Mouse (Mus musculus) intestine, postnatal 0 days (tissue): ENCODE measurements around the gene Hmgb1. TPM values are rescaled to one million over a fixed set of nuclear protein-coding genes. Genes with fewer than 3 reads are reported as not detected.

Experiments used
- ATAC-seq: fragments of 200-750 bp; cut with Nextera tagmentation; 2 replicates; pipeline ENCODE4 v1.8.0; 2017; ENCODE audit warnings: mild to moderate bottlenecking, moderate TSS enrichment, moderate library complexity
- H3K27ac ChIP-seq: fragments of 300-500 bp; sonication (generic); 2 replicates; pipeline ENCODE4 v1.5.1; 2014; ENCODE audit warnings: mild to moderate bottlenecking, low read depth, low read length, moderate library complexity
- H3K27me3 ChIP-seq: fragments of 300-500 bp; sonication (generic); replicated peaks from 2 replicates; pipeline ENCODE4 v1.6.1; 2014; ENCODE audit warnings: low read length, mixed read lengths; ENCODE audit not compliant: control insufficient read depth, insufficient read depth
- H3K36me3 ChIP-seq: fragments of 300-500 bp; sonication (generic); 2 replicates; pipeline ENCODE4 v1.6.1; 2014; ENCODE audit warnings: mild to moderate bottlenecking, moderate library complexity; ENCODE audit not compliant: control insufficient read depth, insufficient read depth
- H3K4me1 ChIP-seq: fragments of 300-500 bp; sonication (generic); replicated peaks from 2 replicates; pipeline ENCODE4 v1.6.1; 2014; ENCODE audit warnings: antibody characterized with exemption, low read length, mixed read lengths; ENCODE audit not compliant: control insufficient read depth, insufficient read depth
- H3K4me2 ChIP-seq: fragments of 300-500 bp; sonication (generic); replicated peaks from 2 replicates; pipeline ENCODE4 v1.6.1; 2014; ENCODE audit warnings: low read depth, mild to moderate bottlenecking, moderate library complexity
- H3K4me3 ChIP-seq: fragments of 300-500 bp; sonication (generic); 2 replicates; pipeline ENCODE4 v1.5.1; 2014; ENCODE audit warnings: low read depth, low read length
- H3K9ac ChIP-seq: fragments of 300-500 bp; sonication (generic); 2 replicates; pipeline ENCODE4 v1.6.1; 2014; ENCODE audit warnings: mild to moderate bottlenecking, low read depth, low read length
- H3K9me3 ChIP-seq: fragments of 300-500 bp; sonication (generic); 2 replicates; pipeline ENCODE4 v1.6.1; 2016; ENCODE audit warnings: mixed run types; ENCODE audit not compliant: control insufficient read depth
- CTCF ChIP-seq: sonication (generic); IDR thresholded peaks from 2 replicates; pipeline ENCODE4 v1.5.1; 2016; ENCODE audit warnings: low read depth, mild to moderate bottlenecking, control low read depth, antibody characterized with exemption, moderate library complexity
- WGBS: fragments of 180-500 bp; shearing (Covaris S2); extraction: QIAGEN DNeasy Blood & Tissue Kit; methylation state at CpG from one replicate; pipeline ENCODE4 v1.1.7; 2014; 5-methylcytosine and 5-hydroxymethylcytosine counted together
- polyA plus RNA-seq: library from polyadenylated mRNA; unstranded; fragments of >200 nt; fragmentation: Nextera tagmentation; extraction: Ambion mirVana; gene quantifications from 2 replicates; pipeline ENCODE4 v1.2.1, GENCODE M21; 2015

The Hmgb1 gene
- polyA plus RNA-seq, 1 experiment from 2014 or later = 516 TPM

DNA sequence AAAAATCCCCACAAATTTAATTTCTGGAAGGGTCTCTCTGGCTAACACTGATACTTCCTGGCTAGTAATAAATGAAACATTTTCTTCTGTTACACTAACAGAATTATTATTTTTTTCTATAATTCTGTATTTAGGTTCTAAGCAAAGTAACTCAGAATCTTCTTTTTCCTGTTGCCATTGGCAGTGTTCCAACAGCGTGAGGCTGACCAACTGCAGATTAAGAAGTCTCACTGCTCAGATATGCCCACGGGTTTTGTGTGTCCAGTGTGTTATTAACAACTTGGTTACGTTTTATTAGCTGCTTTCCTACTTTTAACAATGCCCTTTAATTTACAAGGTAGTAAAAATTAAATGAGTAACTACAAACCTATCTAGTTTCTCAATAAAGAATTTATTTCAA is 46.8 kb downstream of the Hmgb1 start:
- Histone ChIP-seq H3K27me3 (no peaks in the 10 kb centered on the region), H3K27ac (no peak overlapping the region), H3K4me2 (no peak overlapping the region), H3K4me1 (no peaks in the 10 kb centered on the region), H3K9me3 (no peaks in the 10 kb centered on the region), H3K4me3 (no peak overlapping the region), H3K9ac (no peak overlapping the region), H3K36me3 (no peaks in the 10 kb centered on the region)
- 32% methylated on average over 3 of the region's 3 CpGs for WGBS
- ATAC-seq = no peak
- no peak for TF ChIP-seq CTCF

DNA sequence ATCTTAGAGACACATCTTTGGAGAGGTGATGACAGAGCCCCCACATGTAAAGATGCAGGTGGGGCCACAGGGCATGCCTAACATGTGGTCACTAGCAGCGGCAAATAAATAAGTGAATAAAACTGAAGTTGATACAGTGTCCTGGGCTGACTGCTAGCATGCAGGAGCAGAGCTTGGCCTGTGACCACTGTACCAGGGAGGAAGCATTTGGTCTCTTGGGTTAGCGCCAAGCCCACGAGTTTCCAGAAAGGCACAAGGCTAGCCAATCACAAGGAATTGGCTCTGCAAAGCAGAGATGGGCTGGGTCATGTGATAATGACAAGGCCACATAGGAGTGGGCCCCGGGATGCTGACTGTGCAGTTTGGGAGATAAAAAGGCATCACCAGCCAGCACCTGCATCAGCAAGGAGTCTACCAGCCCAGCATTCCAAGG is 47.3 kb downstream of the Hmgb1 start:
- Histone ChIP-seq H3K27ac (no peak overlapping the region), H3K9ac (no peak overlapping the region), H3K27me3 (no peaks in the 10 kb centered on the region), H3K4me2 (no peak overlapping the region), H3K4me1 (no peaks in the 10 kb centered on the region), H3K9me3 (no peaks in the 10 kb centered on the region), H3K36me3 (no peaks in the 10 kb centered on the region), H3K4me3 (no peak overlapping the region)
- TF ChIP-seq CTCF = no peak
- ATAC-seq = no peak
- 66% methylated on average over 4 of the region's 4 CpGs for WGBS

DNA sequence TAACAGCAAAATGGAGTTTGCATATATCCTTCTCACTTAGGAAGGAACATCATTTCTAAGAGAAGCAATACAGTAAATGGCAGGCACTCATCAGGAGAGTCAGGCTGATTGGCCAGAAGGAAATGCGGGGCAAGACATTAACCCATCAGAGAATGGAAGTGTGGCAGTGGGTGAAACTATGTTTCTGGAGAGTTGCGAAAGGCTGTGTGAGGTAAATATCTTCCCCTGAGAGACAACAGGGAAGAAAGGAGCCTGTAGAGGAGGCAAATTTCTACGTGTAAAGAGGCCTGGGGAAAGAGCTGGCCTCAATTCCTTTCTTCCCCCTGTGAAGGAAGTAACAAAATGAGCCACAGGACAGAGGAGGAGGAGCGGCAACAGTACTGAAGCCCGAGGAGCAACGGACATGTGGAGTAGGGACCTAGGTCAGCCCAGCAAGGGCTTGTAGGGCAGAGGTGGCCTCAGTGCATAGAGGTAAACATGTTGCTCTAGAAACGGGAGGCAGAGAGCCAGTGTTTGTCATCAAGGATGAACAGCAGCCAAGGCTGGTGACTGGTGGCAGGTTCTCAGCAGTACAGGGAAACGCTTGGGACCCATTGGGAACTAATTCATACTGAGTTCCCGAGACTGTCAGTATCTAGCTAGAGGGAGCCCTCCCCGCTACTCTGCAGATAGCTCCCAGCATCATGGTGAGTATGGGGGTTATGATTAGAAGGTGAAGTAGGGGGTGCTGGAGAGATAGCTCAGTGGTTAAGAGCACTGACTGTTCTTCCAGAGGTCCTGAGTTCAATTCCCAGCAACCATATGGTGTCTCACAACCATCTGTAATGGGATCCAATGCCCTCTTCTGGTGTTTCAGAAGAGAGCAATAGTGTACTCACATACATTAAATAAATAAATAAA is 48.6 kb downstream of the Hmgb1 start:
- no peak for TF ChIP-seq CTCF
- Histone ChIP-seq H3K4me1 (no peaks in the 10 kb centered on the region), H3K27me3 (no peaks in the 10 kb centered on the region), H3K27ac (no peak overlapping the region), H3K9ac (no peak overlapping the region), H3K4me2 (no peak overlapping the region), H3K9me3 (no peaks in the 10 kb centered on the region), H3K4me3 (no peak overlapping the region), H3K36me3 (no peaks in the 10 kb centered on the region)
- 83% methylated on average over 10 of the region's 10 CpGs for WGBS
- no peak for ATAC-seq

DNA sequence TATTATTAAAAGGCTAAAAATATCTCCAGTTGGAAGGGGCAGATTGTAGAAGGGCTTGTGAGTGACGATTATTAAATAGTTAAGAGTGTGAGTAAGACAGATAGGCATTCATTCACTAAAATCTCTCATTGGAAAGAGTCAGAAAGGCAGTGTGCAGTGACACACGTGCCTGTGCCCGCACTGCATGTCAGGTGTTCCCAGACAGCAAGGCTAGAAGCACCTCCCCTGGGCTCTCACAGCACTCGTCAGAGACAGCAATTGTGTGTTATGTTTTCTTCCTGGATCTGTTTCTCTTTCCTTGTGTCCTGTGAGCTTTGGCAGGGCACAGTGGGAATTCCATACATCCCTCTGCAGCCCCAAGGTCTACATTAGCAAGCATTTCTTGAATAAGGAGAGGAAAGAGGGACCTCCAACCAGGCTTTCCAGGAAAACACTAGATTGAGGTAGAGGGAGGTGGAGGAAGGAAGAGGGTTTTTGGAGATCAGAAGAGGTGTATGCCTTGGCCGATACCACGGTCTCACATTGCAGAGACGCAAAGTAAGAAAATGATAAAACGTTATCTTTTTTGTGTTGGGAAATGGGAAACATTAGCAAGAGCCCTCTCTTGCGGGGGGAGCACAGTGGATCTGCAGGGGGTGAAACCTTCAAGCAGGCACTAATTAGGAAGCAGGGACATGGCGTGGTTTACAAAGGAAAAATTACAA is 49.4 kb downstream of the Hmgb1 start:
- Histone ChIP-seq H3K9ac (no peak overlapping the region), H3K4me1 (no peaks in the 10 kb centered on the region), H3K27me3 (no peaks in the 10 kb centered on the region), H3K36me3 (no peaks in the 10 kb centered on the region), H3K9me3 (no peaks in the 10 kb centered on the region), H3K27ac (no peak overlapping the region), H3K4me3 (no peak overlapping the region), H3K4me2 (no peak overlapping the region)
- ATAC-seq = no peak
- 72% methylated on average over 10 of the region's 10 CpGs for WGBS
- TF ChIP-seq CTCF = no peak

DNA sequence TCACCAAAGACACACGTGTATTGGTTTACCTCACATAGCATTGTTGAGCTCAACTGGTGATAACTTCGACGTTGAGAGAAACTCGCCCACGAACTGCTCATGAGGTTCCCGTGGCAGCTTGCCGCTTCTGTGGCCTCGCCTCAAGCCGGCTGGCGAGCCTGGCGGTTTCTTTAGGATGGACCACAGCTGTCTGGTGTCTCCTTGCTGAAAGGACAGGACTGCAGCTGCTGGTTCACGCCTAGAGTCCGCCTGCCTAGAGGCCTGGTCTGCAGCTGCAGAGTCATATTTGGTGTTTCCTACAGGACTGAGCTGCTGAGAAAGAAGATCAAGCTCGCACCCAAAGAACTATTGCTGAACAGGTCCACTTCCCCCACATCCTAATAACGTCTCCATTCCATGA is 55.8 kb downstream of the Hmgb1 start:
- Histone ChIP-seq H3K27me3 (no peaks in the 10 kb centered on the region; the same call in 1 of the 2 replicates), H3K4me3 (no peak overlapping the region), H3K4me2 (no peak overlapping the region), H3K4me1 (no peaks in the 10 kb centered on the region), H3K36me3 (no peaks in the 10 kb centered on the region), H3K9ac (no peak overlapping the region), H3K27ac (no peak overlapping the region), H3K9me3 (no peaks in the 10 kb centered on the region)
- 68% methylated on average over 15 of the region's 15 CpGs for WGBS
- ATAC-seq = no peak
- TF ChIP-seq CTCF = no peak

DNA sequence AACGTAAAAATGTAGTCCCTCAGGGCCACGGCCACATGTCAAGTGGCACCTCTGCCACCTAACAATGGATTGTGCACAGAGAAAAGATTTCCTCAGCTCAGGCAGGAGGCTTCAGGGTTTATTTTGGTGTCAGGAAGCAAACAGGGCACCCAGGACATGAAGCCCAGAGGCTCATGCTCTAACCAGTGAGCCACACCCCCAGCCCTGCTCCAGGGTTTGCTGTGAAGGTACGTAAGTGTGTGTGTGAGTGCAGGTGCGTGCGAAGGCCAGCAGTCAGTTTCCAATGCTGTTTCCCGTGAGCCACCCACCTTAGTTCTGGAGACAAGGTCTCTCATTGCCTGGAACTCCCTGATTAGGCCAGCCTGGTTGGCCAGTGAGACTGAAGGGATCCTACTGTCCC is 60.5 kb downstream of the Hmgb1 start:
- no peak for ATAC-seq
- 89% methylated on average over 6 of the region's 6 CpGs for WGBS
- H3K36me3 ChIP-seq = no peaks in the 10 kb centered on the region
- no peaks in the 10 kb centered on the region for H3K4me1 ChIP-seq
- no peaks in the 10 kb centered on the region for H3K9me3 ChIP-seq
- no peak overlapping the region for H3K9ac ChIP-seq
- no peaks in the 10 kb centered on the region; the same call in 1 of the 2 replicates for H3K27me3 ChIP-seq
- TF ChIP-seq CTCF = no peak
- H3K27ac ChIP-seq = no peak overlapping the region
- no peak overlapping the region for H3K4me3 ChIP-seq
- H3K4me2 ChIP-seq = no peak overlapping the region
